Mouse (Mus musculus) stomach, postnatal 0 days (tissue): ENCODE data around the gene Lrwd1.

Source experiments
- CTCF ChIP-seq: IDR thresholded peaks from 2 replicates; pipeline ENCODE4 v1.5.1; 2016; ENCODE audit warnings: antibody characterized with exemption, low read depth, mild to moderate bottlenecking, moderate library complexity
- EP300 ChIP-seq: optimal IDR thresholded peaks from 2 replicates; pipeline ENCODE3; 2016; ENCODE audit warnings: antibody characterized with exemption

GRCm38 (mm10) chr5:136181197-136181596 is 45.3 kb upstream of the Lrwd1 start:
- TF ChIP-seq CTCF (no peak), EP300 (no peak)
